Mouse (Mus musculus) E14TG2a.4 (cell line): ENCODE results near the gene Tedc1.
"Not testable (repeated sequence)": the region's sequence is repeated elsewhere in the genome, so short reads cannot be mapped to it uniquely, and the experiment has no call there.

Experiments
- CTCF ChIP-seq: conservative IDR thresholded peaks from 2 replicates; pipeline ENCODE4 v1.5.1; 2014; ENCODE audit warnings: low read length
- NANOG ChIP-seq: IDR thresholded peaks from 2 replicates; pipeline ENCODE4 v1.6.1; 2014; ENCODE audit warnings: borderline replicate concordance, low read length, mixed read lengths

DNA sequence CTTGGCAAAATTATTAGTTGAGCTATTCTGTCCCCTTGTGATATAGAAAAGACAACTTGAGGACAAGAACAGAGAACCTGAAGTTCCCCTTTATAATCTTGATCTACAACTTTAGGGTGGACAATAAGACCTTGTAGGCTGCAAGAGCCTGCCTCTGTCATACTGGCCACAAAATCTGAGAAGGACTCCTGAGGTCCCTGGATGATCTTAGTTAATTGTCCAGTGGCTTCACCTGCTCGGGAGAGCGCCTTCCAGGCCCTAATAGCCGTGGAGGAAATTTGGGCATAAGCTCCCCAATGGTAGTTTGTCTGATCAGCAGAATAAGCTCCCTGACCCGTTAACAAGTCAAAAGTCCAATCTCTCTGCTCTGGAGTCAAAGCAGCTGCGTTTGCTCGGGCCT lies 42.9 kb downstream of the Tedc1 start:
- not testable (repeated sequence) for TF ChIP-seq CTCF, NANOG
